Mouse (Mus musculus) 3134 (cell line): ENCODE data around the gene Fras1.

Experiments
- DNase-seq: peaks from one replicate; pipeline ENCODE4 v3.0.0-alpha.2; 2011; ENCODE audit warnings: low spot score; ENCODE audit not compliant: insufficient read length; ENCODE audit errors: extremely low read depth

Fras1 gene

DNA sequence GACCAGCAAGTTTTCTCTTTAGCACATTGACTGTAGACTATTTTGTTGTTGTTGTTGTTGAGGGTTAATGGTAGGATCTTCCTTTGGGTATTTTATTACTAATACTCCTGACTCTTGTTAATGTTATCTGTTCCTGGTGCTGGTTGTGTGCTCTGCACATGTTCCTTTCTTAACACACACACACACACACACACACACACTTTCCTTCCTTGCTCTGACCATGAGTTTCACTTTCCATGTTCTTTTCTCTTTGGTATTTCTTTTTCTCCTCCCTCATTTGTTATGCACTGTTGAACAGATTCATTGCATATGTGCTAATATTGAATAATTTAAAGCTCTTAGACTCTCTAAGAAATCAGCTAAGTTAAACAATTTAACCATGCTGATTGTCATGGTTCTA lies 105.2 kb downstream of the Fras1 start:
- DNase-seq: no peak

DNA sequence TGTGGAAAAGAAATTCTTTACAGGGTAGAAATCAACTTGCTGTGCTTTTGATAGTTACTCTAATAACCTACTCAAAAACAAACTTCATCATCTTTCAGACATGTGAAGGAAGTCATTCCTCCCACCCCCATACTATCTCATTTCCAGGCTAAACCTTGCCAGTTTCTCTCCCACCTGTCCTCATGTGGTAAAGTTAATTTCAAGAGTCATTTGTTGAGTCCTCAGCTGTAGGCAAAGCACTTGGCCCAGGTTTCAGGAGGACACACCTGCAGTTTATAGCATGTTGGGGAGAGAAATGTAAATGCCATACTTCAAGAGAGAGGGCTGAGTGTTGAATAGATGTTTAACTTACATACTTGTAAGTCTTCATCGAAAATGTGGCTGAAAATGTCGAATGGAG lies 107.4 kb downstream of the Fras1 start:
- no peak for DNase-seq

DNA sequence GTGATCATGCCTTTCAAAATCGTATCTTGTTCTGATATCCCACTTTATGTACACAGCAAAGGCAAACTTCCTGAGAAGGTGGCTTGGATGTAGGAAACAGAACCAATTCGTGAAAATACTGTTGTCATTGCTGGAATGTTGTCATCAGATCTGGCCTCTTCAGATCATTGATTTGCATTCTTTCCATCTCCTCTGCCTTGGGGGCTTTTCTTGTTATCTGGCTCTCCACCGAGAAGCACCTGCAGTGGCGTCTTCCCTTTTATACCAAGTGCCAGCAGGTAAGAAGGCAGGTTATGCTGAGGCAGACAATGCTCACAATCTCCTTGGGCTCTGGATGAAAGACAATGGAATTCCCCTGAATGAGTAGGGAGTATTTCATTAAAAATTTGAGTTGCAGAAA lies 108.3 kb downstream of the Fras1 start:
- DNase-seq: no peak

DNA sequence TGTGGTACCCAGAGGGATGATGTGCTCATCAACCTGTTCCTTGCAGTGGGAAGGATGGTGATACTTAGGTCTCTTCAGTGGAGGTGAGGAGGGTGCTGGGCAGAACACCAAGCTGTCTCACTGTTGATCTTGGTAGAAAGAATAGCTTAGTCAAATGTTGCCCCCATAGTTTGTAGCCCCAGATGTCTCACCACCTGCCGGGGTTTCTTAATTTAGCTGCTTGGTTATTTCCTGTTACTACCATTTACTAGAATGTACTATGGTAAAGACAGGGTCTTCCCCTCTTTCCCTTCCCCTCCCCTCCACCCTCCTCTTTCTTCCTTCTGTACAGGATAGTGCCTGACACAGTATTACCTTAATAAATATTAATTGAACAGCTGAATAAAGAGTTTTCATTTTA lies 118.7 kb downstream of the Fras1 start:
- no peak for DNase-seq

DNA sequence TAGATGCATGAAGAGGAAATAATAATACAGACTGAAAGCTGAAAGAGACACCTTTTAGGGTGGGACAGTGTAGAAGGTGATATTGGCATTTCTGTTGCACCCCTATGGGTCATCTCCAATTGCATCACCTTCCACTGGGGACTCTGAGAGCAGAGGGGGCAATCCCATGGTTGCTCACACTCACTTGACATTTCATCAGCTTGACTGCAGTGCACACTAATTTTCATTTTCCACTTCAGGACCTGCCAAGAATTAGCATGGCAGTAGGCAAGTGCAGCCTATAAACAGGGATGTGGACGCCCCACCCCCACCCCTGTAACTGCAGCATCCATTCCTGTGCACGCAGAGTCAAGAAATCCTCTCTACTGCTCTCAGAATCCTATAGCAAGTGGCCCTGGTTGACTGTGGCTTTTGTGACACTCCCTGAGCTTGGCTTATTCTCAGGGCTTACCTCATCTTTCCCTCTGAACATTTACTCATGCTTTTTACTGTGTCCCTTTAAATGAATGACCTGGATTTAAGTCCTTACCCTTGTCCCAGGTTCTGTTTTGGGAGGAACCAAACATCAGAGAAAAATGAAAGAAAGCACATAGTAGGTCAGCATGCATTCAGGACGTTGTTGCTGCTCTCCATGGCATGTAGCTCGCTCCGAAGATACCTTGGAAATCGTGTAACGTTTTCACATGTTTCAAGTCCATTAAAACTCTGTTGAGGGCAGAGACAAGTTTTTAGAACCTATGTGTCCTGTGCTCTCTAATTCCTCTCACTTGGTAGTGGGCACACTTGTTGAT lies 120.9 kb downstream of the Fras1 start:
- DNase-seq: no peak

DNA sequence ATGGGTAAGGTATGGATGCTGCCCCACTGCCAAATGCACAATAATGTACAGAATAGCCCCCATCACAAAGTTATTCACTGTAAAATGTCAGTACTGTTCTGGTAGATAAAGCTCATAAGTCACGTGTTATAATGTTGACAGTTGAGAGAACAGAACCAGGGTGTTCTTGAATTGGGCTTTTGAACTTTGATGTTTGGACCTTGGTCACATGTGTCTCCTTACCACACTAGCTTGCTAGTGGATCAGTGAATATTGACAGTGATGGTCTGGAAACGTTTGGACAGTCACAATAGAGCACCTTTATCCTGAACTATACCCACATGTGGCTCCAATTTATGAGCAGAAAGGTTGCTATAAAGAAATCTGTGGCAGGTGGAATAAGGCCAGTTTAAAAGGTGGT lies 124.3 kb downstream of the Fras1 start:
- no peak for DNase-seq

DNA sequence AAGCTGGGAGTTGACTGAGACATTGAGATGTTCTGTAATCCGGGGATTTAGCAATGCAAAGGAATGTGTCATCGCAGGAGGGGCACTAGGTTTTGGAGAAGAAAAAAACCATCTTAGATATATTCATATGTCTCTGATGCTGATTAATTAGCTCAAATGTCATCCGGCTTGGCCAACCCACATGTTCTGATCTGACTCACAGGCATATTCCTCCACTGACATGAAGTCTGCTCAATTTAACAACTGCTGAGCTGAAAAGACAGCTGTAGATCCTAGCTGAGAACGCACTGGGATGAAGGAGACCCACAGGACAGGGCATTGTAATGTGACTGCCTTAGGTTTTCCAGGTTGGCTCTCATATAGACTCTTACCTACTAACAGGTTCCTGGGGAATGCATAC lies 128.0 kb downstream of the Fras1 start:
- no peak for DNase-seq

DNA sequence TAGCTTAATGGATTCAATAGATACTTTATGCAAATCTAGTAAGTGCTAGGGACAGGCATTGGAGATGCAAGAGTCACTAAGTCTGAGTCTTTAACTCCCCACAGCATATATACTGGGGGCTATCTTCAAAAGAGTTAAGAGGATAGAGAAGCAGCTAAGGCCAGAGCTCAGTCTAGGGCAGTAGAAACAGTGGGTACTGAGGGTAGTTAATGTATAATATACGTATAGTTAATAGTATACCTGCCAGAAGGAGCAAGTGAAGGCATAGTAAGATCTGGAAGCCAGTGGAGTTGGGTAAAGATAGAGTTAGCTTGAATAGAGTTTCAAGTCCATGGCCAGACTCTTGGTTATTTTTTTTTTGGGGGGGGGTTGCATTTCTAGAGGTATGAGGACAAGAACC lies 128.6 kb downstream of the Fras1 start:
- DNase-seq: no peak

DNA sequence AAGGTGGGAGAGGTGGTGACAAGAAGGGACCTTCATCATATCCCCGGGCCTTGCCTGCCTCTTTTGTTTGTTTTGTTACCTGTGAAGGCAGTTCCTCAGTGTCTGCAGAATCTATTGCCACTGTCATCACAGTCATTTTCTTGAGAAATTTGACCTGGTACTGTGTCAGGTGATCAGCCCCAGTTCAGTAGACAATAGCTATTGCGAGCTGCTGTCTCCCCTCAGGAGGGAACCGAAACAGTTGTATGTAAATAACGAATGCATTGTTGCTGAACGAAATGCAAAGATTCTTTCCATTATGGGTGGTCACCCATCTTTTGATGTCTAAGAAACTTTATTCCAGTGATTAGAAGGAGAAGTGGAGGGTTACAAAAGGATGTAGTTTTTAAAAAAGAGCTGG lies 137.2 kb downstream of the Fras1 start:
- no peak for DNase-seq

DNA sequence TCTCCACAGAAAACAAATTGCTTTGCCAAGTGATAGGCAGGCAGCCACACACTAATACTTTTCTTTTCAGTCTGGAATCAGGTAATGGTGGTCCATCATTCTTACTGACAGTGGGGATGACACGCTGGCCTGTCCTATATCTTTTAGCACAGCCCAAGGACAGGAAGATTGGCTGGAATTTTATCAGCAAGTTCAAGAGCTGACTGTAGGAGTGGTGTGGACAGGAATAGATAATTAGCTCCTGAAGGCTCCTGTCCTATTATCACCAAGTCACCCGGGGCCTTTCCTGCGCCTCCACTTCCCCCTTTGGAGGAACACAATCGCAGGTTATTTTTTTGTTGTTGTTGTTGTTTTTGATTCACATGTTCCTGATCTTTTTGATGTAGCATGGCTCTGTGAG lies 139.6 kb downstream of the Fras1 start:
- DNase-seq: no peak

DNA sequence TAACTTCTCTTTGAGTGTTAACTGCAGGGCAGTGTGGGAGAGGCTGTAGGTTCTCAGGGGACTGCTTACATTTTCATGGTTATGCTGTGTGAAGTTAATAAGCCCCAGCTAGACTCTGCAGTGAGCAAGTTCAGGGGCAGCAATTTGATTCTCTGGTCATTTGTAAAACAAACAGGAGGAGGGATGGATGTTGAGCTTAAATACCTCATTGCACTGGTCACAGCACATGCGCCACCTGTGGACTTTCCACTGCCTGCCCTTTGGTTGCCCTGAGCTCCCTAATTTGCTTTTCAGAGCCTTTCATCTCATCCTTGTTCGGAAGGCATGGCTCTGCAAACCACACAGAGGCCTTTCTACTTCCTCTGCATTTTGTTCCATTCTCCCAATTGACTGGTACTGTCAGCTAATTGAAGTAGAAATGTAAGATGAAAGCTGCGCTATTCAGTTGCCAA lies 142.1 kb downstream of the Fras1 start:
- DNase-seq: no peak

DNA sequence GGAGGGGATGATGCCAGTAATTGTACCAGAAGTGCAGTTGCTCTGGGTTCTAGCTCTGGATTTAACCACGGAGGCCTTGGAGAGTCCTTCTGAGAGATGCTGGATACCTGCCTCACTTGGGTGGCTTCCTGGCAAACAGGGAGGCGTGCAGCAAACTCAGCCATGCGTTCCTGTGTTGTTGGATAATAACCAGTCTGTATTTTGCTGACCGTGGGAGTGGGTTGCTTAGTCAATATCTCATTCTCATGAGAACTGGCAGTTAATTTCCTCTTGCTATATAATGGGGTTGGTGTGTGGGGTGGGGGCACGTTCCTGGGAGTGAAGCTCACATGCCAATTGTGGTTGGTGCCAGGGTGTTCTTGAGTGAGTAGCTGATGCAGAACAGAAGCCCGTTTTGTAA lies 142.6 kb downstream of the Fras1 start:
- no peak for DNase-seq

DNA sequence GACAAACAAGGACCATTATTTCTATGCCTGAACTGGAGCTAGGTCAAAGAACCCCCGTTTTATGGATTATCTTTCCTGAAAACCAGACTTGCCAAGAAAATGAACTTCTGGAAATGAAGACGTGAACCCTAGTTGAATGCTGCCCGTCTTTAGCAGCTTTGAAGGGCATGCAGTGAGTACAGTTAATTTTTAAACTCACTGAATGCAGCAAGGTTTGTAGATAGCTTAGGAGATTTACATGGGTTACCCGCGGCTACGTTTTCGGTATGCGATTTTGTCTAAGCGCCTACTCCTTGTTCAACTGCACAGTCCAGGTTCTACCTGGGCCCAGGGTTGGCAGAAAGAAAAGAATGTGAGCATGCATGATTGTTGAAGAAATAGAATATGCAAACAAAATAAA lies 147.8 kb downstream of the Fras1 start:
- DNase-seq: no peak

DNA sequence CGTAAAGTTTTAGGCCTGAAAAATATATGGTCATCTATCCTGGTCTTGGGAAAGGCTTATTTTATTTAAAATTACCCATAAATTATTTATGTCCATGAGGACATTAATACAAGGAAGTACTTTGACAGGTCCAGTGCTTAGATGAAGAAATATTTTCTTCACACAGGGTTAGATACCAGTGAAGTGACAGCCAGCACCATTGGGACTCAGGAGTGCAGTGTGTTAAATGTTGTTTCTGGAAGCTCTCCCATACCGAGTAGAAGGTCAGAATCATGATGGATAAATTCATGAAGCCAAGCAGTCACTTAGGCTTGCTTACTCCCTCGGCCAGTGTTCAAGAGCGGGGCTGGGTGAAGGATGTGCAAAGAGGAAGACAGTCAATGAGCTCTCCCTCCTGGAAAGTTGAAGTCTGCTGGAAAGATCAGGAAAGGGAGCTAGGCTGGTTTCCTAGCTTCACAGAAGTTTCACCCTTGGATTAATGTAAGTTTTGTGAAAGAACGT lies 149.2 kb downstream of the Fras1 start:
- DNase-seq: no peak

DNA sequence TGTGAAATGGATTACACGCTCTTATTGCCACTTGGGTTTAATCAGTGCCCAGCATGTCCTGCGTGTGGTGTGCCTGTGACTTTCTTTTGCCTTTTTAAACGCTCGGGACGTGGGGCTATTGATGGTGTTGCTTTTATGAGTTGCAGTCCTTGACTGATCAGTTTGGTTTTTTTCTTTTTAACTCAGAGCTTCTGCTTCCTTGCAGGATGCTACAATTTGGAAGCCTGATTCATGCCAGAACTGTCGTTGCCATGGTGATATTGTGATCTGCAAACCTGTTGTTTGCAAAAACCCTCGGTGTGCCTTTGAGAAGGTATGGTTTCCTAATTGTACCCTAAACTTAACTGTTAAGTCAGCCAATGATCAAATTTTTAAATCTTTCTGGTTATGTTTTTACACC lies 154.5 kb downstream of the Fras1 start:
- no peak for DNase-seq

DNA sequence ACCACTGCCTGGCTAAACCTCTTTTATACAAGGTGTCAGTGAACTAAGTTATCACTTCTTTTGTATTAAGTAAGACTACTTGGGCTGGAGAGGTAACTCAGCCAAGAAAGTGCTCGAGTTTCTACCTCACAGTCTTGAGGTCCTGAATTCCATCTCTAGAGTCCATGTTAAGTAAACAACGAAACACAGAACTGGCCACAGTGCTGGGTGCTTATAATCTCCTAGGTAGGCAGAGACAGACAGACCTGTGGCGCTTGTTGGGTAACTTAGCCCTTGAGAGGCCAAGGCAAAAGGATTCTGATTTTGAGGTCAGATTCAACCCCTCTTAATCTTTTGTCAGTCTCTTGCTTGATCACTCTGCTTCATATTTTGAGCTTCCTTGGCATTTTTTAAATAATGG lies 156.8 kb downstream of the Fras1 start:
- DNase-seq: no peak

DNA sequence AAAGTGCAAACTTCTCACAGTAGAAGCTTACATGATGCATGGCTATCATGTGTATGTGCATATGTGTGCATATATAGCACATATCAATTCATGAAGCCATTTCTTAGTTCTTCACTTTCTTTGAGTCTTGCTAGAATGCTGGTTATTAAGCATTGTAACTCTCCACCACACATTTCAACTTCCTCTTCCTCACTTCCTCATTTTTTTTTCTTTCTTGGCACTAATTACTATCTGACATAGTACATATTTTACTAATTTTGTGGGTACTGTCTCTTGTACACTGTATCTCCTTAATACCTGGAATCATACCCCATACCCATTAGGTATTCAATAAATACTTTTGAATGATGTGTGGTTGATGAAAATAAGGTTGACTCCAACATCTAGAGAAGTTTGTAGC lies 158.2 kb downstream of the Fras1 start:
- no peak for DNase-seq

DNA sequence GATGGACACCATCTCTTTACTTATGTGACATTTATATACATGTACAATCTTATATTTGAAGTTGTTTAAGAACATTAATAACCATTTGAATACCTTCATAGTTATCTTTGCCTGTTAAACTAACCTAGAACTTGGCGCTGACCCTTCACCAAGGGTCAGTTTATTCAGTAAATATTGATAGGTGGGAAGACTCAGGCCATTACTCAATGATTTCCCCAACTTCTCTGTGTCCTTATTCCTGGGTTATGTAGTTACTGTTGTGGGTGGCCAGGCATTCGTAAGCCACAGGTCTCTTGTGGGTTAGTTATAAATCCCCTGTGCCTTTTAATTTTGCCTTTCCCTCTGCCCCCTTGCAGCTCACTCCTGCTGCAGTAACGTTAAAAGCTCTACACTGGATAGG lies 162.8 kb downstream of the Fras1 start:
- no peak for DNase-seq

DNA sequence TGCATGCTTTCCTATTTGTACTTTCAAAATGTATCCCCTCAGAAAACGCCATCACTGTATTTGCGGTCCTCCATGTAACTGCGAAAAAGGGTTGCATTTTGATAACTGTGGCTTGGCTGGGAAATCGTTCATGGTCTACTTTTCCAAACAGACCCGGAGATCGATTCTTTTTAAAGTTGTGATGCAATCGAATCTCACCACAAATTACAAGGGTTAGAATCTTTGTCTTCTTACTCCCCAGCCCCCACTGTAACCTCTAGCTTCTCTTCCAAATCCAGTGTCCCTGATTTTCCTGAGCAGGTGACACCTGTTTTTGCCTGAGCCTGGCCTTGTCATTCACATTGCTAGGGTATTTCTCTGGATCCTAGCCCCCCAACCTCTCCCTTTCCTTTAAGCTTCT lies 163.2 kb downstream of the Fras1 start:
- no peak for DNase-seq

DNA sequence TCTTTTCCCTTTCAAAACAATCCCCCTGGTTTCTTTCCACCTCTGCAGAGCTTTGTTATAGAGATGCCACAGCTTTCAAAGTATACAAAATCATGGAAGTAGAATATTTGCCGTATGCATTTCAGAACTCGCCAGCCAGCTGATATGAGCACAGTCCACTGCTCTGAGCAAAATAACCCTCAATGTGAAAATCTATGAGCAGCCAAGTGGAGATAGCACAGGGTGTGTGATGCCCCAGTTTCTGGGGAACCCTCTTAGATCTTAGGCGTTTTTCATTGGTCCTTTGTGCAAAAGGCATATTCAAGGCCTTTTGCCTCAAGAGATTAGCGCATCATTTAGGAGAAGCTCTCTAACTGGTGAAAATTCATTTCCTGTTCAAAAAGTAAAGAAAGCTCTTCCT lies 170.4 kb downstream of the Fras1 start:
- no peak for DNase-seq

DNA sequence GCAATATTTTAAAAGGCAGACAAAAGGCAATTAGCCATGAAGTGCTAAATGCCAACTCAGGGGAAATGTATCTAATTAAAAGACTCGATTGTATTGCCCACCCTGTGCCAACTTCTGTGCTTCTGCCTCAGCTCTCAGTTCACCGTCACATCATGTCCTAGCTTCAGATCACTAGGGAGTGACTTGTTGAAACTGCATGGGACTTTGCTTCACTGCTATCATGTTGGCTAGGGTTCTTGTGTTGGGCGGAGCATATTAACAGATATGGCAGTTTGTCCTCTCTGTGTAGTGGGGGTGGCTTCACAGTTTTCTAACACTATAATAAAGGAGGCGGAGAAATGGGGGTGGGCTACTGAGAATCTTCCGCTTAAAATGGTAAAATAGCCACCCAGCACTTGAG lies 172.2 kb downstream of the Fras1 start:
- DNase-seq: no peak

DNA sequence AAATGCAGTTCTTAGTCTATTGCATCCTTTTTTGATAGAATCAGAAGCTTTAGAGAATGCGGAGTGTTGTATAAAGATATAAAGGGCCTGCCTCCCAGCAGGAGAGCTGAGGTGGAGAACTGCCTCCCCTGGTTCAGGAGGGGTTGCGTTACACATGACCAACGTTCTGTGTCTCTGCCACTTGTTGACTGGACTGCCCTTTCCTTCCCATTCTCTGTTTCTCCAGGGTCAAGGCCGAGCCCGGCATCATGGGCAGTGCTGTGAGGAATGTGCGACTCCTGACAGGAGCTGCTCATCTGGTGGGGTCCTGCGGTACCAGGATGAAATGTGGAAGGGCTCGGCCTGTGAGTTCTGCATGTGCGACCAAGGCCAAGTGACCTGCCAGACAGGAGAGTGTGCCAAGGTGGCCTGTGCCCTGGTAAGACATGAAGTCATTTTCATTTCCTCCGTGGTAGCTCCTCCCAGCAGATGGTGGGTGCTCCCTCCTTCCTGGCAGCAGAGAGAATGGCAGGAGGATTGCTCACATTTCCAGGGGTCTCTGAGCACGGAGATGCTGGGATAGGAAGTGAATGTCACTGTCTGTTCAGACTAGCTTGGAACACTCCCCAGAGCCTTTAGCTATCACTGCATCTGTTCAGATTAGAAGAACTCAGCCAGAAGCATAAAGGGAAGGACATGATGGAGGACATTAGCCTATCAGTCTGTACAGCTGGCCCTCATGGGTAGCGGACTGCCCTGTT lies 181.4 kb downstream of the Fras1 start:
- no peak for DNase-seq
